Mouse (Mus musculus): ENCODE data around the gene Slc51b.

- TF ChIP-seq CTCF (IDR thresholded peaks at IDR 0.05; ENCODE audit: low read depth) (no peak), EP300 (IDR thresholded peaks at IDR 0.05; ENCODE audit: low read depth) (no peak)
These were observed 12.5 kb upstream of the Slc51b start for GRCm38 (mm10) chr9:65435211-65435610.

Data from heart, postnatal 0 days (tissue).